Mouse (Mus musculus) cerebellum, postnatal 4 days (tissue): ENCODE results near the gene Hist1h2bf.
"Not testable (repeated sequence)": the region's sequence is repeated elsewhere in the genome, so short reads cannot be mapped to it uniquely, and the experiment has no call there.

Experiments
- DNase-seq, 2 experiments: peaks; one replicate each; pipeline ENCODE4 v3.0.0; 2022; ENCODE audit warnings: low spot score in 2 of 2, mixed read lengths in 1 of 2

The Hist1h2bf gene

DNA sequence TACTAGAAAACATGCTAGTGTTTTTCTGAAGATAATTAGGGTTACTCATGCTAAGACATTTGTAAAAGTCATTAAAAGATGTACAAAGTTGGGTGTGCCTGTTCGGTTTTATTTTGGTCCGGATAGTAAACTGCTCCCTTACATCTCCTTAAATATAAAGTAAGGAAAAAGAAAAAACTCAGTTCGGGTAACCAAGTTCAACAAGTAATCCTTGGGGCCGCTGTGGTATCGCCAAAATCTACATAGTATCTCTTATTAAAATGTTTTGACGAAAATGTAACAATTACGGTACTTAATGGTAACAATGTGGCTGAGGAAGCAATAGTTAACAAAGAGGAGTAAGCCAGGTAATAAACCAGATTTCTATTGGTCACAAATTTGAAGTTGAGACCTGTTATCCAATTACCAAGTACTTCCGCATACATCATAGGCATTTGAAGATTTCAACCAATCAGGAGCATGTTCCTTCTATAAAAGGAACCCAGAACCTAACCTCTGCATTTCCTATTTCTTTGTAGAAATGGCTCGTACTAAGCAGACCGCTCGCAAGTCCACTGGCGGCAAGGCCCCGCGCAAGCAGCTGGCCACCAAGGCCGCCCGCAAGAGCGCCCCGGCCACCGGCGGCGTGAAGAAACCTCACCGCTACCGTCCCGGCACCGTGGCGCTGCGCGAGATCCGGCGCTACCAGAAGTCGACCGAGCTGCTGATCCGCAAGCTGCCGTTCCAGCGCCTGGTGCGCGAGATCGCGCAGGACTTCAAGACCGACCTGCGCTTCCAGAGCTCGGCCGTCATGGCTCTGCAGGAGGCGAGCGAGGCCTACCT, 29.8 kb downstream of the Hist1h2bf start, which contains the start of gene Hist1h3f:
Hist1h3f (plus strand) TSS at position 88 of the 822 bp plus-strand sequence.
- DNase-seq = peak in 1 of 2 experiments; percentile 57

DNA sequence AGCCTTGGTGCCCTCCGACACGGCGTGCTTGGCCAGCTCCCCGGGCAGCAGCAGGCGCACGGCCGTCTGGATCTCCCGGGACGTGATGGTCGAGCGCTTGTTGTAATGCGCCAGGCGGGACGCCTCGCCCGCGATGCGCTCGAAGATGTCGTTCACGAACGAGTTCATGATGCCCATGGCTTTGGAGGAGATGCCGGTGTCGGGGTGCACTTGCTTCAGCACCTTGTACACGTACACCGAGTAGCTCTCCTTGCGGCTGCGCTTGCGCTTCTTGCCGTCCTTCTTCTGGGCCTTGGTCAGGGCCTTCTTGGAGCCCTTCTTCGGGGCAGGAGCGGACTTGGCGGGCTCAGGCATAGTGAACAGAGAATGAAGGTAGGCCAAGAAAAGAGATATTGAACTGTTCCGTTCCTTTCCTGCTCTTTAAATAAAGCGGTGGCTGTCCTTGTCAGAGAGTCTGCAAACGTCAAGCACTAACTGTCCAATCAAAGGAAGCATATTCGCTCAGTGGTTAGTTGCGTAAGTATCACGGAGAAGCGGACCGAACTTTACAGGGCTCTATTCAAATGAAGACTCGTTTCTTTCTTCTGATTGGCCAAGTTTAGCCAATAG, 30.9 kb downstream of the Hist1h2bf start, which contains the start of gene Hist1h2bh:
Hist1h2bh (minus strand) TSS at position 394 of the 609 bp plus-strand sequence.
- DNase-seq = not testable (repeated sequence)

DNA sequence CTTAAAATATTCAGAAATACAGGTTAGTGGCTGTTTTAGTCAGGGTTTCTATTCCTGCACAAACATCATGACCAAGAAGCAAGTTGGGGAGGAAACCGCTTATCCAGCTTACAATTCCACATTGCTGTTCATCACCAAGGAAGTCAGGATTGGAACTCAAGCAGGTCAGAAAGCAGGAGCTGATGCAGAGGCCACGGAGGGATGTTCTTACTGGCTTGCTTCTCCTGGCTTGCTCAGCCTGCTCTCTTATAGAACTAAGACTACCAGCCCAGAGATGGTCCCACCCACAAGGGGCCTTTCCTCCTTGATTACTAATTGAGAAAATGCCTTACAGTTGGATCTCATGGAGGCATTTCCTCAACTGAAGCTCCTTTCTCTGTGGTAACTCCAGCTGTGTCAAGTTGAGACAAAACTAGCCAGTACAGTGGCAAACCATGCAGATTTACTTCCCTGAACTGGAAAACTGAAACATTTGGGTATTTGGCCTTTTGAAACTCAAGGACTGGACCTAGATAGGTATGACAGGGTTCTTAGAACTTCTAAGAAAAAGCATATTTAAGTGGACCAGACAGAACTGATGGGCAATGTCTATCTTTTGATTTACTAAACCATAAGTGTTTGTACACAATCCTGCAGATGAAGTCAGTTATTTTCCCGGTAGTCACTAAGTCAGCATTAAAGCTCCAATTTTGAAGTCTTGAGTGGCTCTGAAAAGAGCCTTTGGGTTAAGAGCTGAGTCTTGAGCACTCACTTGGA, 31.6 kb downstream of the Hist1h2bf start:
- not testable (repeated sequence) for DNase-seq

DNA sequence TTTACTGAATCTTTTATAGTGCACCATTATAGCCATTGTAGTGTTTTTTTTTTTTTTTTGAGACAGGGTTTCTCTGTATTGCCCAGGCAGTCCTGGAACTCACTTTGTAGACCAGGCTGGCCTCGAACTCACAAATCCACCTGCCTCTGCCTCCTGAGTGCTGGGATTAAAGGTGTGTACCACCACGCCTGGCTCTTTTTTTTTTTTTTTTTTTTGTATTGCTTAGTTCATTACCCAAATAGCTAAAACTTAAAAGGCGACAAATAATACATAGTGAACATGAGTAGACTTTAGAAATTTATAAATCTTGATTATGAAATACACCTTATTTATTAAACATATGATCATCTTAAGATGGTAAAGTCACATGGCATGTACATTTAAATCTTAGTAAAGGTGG, 32.5 kb downstream of the Hist1h2bf start:
- DNase-seq = no peak

DNA sequence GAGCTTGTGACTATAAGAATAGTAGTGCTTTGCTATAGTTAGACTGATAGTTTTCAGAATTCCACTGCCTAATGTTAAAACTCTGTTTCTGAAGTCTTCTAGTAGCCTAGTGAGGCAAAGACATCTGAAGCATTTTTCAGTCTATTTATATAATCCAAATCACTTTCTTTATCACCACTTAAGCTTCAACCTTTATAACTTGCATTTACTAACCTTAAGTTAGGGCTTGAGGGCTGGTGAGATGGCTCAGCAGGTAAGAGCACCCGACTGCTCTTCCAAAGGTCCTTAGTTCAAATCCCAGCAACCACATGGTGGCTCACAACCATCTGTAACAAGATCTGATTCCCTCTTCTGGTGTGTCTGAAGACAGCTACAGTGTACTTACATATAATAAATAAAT, 34.2 kb downstream of the Hist1h2bf start:
- not testable (repeated sequence) for DNase-seq

DNA sequence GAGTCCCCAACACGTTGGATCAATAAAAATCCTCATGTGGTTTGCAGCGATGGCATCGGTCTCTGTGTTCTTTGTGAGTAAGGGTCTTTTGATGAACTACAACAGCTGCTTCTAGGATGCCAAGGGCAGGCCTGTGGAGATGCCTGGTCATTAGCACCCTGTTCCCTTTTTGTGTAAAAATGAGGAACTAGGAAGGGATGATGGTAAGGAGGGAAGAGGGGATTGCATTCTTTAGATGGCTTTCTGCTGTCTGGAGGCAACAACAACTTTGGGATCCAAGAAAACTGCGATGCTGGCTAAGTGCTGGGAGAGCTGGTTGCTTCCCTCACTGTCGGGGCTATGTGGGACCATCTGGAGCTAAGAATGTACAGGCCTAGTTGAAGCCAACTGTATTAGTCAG, 35.7 kb downstream of the Hist1h2bf start:
- DNase-seq = no peak

DNA sequence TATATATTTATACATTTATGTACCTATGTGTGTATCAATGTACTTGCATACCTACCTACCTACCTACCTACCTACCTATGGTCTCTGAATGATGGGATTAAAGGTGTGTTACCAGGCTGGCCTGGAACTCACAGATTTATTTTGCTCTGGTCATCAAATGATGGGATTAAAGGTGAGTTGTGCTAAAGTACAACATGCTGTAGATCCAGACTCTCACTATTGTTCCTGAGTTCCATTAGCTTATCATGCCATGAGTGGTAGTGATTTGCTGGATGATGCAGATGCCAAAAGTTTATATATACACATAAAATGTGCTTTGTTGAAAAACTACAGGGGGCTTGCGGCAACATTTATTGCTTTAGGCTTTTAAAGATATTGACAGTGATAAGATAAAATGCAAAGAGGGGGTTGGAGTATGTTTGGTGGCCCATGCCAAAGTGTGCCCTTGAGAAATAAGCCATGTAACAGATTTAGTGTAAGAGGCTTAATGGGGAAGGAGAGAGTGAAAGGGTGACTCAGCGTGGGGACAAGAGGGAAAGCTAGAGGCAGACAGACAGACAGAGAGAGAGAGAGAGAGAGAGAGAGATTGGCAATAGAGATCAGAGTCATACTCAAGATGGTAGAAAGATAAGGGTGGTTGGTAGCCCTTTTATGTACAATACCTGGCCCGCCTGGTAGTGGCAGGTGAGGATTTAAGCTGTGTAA, 36.8 kb downstream of the Hist1h2bf start:
- no peak for DNase-seq

DNA sequence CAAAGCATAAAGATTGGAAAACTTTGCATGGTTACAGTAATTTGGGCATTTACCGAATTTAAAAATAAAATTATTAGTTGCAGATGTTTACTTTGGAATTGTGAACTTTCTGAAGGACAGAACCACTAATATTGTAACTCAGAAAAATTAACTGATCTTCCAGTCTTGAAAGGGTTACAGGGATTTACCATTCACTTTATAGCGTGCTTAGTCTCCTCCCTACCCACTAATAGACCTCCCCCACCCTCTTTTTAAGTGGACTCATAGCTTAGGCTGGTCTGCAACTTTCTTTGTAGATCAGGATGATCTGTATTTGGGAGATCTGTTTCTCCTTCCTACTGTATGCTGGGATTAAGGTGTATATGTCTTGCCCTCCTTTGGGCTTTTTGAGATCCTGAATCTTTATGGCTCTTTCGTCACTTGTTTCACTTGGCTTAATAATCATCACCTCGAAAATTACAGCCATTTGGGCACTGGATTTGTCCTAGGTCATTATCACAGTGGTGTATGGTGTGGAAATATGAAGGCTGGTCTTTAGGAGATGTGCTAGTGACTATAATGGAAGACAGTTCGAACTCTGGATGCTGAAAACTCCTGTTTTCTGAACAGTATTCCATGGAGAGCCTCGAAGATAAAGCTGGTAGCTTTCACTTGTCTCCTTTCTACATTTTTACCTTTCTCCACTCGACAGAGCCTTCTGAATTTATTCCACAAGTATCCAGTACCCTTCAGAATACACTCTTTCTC, 37.7 kb downstream of the Hist1h2bf start:
- DNase-seq = no peak

DNA sequence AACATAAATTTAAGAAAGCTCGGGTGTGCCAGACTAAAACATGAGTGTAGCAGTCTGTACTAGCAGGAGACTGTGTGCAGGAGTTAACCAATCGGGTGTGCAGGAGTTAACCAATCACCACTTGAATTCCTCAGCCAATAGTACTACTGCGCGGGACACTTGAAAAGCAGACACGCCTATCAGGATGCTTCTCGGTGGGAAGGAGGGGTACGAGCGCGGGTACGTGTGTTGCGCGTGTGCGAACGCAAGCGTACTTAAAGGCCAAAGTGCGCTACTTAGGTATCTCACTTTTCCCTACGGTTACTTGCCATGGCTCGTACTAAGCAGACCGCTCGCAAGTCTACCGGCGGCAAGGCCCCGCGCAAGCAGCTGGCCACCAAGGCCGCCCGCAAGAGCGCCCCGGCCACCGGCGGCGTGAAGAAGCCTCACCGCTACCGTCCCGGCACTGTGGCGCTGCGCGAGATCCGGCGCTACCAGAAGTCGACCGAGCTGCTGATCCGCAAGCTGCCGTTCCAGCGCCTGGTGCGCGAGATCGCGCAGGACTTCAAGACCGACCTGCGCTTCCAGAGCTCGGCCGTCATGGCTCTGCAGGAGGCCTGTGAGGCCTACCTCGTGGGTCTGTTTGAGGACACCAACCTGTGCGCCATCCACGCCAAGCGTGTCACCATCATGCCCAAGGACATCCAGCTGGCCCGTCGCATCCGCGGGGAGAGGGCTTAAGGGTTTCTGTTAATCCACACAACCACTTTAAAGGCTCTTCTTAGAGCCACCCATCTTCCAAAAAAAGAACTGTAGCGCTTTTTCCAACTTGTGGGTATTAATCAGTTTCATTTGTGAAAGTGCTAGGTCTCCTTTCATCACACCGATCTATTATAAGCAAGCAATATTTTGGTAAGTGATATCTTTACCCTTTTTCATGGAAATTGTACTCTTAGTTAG, 38.6 kb downstream of the Hist1h2bf start, which contains the start of gene Hist1h3g:
Hist1h3g (plus strand) TSS at position 286 of the 939 bp plus-strand sequence.
- peak; percentile 72 to 84 for DNase-seq

DNA sequence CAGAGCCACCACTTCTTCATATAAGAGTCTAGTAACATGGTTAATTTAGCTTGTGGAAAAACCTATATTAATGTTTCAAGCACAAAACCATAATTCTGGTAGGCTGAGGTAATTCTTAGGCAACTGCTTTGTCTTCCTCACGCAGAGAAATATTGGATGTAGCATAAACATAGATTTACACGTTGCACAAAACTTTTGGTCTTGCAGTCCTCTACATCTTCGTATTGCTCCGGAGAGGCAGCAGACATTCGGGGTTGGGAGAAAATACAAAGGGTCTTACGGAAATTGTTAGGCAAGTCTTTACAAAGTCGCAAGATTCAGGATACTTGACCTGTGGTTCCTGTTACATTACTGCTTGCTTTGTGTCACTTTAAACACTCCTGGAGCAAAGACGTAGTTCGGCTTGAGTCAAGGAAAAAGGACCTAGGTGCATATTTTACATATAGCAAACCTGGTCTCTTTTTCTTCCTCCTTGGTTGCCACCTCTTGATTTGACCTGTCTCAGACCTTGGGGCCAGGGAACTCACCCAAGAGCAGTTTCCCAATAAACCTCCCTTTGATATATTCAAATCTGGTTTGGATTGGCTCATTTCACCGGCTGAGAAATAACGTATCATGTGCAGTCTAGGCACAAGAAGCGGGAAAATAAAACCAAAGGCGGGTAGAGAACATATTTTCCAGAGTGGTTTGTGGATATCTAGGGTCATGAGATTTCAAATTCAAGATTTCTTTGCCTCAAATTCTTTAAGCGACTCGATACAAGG, 39.4 kb downstream of the Hist1h2bf start:
- DNase-seq = no peak

DNA sequence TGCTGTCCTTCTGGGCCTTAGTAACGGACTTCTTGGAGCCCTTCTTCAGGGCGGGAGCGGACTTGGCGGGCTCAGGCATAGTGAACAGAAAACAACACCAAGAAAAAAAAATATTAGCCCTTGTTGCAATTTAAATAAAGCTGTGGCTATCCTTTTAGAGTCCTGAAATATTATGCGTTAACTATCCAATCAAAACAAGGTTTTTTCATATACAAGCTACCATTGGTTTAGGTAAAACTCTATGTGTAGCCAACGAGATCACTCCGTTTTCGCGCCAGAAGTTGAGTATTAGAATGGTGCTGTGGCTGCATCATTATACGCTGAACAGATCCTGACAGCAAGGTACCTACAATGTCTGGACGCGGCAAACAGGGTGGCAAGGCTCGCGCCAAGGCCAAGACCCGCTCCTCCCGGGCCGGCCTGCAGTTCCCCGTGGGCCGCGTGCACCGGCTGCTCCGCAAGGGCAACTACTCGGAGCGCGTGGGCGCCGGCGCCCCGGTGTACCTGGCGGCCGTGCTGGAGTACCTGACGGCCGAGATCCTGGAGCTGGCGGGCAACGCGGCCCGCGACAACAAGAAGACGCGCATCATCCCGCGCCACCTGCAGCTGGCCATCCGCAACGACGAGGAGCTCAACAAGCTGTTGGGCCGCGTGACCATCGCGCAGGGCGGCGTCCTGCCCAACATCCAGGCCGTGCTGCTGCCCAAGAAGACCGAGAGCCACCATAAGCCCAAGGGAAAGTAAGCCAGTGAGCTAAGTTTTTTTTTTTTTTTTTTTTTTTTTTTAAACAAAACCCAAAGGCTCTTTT, 40.2 kb downstream of the Hist1h2bf start, which contains the start of gene Hist1h2af:
Hist1h2af (plus strand) TSS at position 347 of the 808 bp plus-strand sequence.
- peak in 1 of 2 experiments; percentile 59 for DNase-seq

DNA sequence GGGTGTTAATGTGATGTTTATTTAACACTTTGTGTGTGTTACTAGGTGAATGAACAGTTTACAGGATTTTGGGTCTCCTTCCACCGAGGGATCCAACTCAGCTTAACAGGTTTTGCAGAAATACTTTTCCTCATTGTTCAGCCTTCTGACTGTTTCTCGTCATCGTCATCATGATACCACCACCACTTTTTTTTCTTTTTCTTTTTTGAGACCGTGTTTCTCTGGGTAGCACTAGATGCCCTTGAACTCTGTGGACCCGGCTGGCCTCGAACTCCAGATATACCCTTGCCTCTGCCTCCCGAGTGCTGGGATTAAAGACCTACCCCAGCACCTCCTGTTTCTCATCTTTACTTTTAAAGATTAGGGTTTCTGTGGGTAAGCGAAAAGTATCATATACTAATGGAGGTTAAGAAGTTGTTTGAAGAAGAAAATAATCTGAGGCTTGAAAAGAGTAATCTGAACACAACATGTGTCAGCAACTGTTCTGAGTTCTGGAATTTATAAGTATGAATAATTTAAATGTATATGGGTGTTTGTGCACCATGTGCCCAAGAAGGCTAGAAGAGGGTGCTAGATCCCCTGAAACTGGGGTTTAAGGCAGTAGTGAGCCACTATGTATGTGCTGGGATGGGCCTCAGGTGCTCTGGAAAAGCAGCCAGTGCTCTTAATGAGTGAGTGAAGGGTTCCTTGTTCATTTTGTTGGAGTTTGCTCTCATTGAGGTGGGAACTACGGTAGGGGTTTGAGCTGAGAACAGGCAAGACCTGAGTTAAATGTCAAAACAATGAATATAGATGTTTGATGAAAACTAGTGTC, 41.5 kb downstream of the Hist1h2bf start:
- no peak for DNase-seq

DNA sequence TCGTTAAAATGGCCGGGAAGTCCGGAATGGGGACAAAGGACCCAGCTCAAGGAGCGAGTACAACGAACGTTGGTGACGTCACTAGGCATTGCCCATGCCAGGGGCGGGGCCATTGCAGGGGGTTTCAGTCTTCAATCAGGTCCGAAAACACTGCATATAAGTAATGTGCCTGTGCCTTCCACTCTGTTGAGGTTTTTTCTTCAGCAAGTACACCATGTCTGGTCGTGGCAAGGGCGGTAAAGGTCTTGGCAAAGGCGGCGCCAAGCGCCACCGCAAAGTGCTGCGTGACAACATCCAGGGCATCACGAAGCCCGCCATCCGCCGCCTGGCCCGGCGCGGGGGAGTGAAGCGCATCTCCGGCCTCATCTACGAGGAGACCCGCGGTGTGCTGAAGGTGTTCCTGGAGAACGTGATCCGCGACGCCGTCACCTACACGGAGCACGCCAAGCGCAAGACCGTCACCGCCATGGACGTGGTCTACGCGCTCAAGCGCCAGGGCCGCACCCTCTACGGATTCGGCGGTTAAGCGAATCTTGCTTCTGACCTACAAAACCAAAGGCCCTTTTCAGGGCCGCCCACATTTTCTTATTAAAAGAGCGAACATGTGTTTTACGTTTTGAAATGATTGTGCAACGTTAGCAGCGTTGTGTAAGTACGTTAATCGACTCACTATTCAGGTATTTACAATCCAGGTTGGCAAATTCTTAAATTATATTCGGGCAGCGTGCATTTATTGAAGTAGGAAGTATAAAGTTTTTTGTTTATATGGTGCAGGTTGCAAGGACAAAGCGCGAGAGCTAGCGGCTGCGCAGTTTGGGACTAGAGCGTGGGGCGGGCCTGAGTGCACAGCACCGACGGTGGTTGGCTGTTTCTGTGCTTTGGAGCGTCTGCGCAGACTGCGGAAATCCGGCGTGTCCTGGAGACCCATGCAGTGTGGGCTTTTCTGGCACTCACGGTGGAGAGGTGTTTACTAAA, 42.8 kb downstream of the Hist1h2bf start, which contains the start of gene Hist1h4h:
Hist1h4h (plus strand) TSS at position 150 of the 975 bp plus-strand sequence.
- peak; percentile 87 to 96 for DNase-seq

DNA sequence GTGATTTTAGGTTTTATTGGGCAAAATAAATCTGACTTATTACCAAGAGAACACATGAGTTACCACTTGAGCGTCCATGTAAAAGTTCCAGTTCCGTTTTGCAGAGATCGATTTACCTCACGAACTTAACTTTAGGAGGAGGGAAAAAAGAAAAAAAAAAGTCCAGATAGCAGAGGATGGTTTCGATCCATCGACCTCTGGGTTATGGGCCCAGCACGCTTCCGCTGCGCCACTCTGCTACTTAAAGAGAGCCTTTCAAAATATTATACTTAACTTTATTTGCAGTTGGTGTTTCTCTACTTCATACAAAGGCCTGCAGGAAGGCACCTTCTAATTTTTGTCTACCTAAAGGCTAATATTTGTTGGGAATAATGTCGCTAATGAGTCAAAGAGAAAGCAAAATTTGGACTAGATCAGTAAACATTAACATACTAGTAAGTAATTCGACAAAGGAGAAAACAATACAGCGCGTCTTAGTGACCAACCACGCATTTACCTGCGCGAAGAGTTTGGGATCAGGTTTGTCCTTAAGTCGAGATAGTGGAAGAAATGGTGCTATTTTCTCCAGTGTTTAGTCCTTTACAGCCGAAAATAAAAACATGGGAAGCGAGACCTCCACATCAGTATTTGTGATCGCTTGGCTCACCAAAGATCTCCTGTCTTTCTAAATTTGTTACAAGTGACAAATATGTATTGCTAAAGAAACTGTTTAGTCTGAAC, 43.7 kb downstream of the Hist1h2bf start:
- DNase-seq = peak in 1 of 2 experiments; percentile 60
